Mouse (Mus musculus) olfactory bulb, adult 2 months (tissue): ENCODE measurements around the gene 4921539E11Rik. TPM values are rescaled to one million over a fixed set of nuclear protein-coding genes. Genes with fewer than 3 reads are reported as not detected.

Source experiments
- H3K27ac ChIP-seq: fragments of 200-500 bp; 2 replicates; pipeline ENCODE4 v1.5.1; 2012; ENCODE audit warnings: low read depth, low read length; ENCODE audit not compliant: insufficient read depth
- H3K4me1 ChIP-seq: fragments of 200-500 bp; 2 replicates; pipeline ENCODE4 v1.6.1; 2012; ENCODE audit warnings: low read length; ENCODE audit not compliant: control insufficient read depth, insufficient read depth
- H3K4me3 ChIP-seq: fragments of 200-500 bp; 2 replicates; pipeline ENCODE4 v1.5.1; 2012; ENCODE audit warnings: mild to moderate bottlenecking, low read depth, low read length, moderate library complexity; ENCODE audit not compliant: insufficient read depth
- CTCF ChIP-seq: fragments of 200-500 bp; IDR thresholded peaks from 2 replicates; pipeline ENCODE4 v1.5.1; 2012; ENCODE audit warnings: low read depth, mild to moderate bottlenecking, low read length, moderate library complexity; ENCODE audit not compliant: insufficient read depth
- POLR2A ChIP-seq: fragments of 200-500 bp; IDR thresholded peaks from 2 replicates; pipeline ENCODE4 v1.6.1; 2012; ENCODE audit warnings: mild to moderate bottlenecking, low read depth, low read length, moderate library complexity; ENCODE audit not compliant: insufficient read depth
- WGBS: fragments of 180-500 bp; shearing (Covaris S2); methylation state at CpG from one replicate; pipeline ENCODE4 v1.1.7; 2018; 5-methylcytosine and 5-hydroxymethylcytosine counted together
- polyA plus RNA-seq: library from polyadenylated mRNA; stranded (reverse); fragments of >200 nt; gene quantifications from 2 replicates; pipeline ENCODE4 v1.2.4, GENCODE M21; 2012; ENCODE audit warnings: low replicate concordance; ENCODE audit not compliant: missing spikeins, insufficient read depth, insufficient read length

Gene 4921539E11Rik
- polyA plus RNA-seq, 1 experiment, result not detected

DNA sequence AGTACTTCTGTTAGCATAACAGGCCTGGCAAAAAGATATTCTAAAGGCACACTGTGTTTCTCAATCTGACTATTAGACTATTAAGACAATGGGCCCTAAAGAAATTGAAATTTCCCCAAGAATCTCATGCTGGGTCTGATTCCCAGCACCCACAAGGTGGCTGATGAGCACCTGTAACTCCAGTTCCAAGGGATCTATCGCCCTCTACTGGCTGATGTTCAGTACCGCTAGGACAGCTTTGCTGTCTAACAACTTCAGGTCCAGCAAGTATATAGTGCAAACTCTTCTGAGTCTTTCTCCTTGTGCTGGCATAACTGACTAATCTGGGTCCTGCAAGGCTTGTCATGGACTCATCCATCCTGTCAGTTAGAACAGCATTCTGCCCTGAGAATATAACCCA lies 98.2 kb downstream of the 4921539E11Rik start:
- Histone ChIP-seq H3K4me3 (no peak overlapping the region), H3K4me1 (no peaks in the 10 kb centered on the region), H3K27ac (no peak overlapping the region)
- WGBS, result 94% methylated on average over 2 of the region's 2 CpGs
- no peak for TF ChIP-seq CTCF

GRCm38 (mm10) chr4:103188786-103189640 lies 101.7 kb downstream of the 4921539E11Rik start:
- WGBS, result 83% methylated on average over 8 of the region's 8 CpGs
- TF ChIP-seq CTCF, result no peak
- TF ChIP-seq POLR2A, result no peak
- H3K4me1 ChIP-seq, result no peaks in the 10 kb centered on the region
- no peak overlapping the region for H3K4me3 ChIP-seq
- no peak overlapping the region for H3K27ac ChIP-seq

Other genes with a start within 250 kb of the 4921539E11Rik start
- not detected in 2 replicates for gene Mier1, start 176.5 kb downstream of the 4921539E11Rik start, polyA plus RNA-seq
- gene Wdr78, start 176.3 kb downstream of the 4921539E11Rik start, polyA plus RNA-seq, result not detected in 2 replicates
- not detected in 2 replicates for gene Slc35d1, start 75.7 kb downstream of the 4921539E11Rik start, polyA plus RNA-seq
- gene Oma1, start 22.9 kb upstream of the 4921539E11Rik start, polyA plus RNA-seq, result not detected in 2 replicates